Mouse (Mus musculus) right cerebral cortex, adult 18-20 months (tissue): Measurements from ENCODE around the gene Smyd3.
A peak's percentile ranks its signal among the peaks of the same experiment; 100 is the strongest.

Experiments
- DNase-seq: peaks from one replicate; pipeline ENCODE4 v3.0.0; 2022; ENCODE audit warnings: mixed read lengths

Gene Smyd3

GRCm38 (mm10) chr1:179107211-179107610 is 410.6 kb downstream of the Smyd3 start:
- DNase-seq: no peak

- no peak for DNase-seq
Measured at GRCm38 (mm10) chr1:179106702-179107145, 411.1 kb downstream of the Smyd3 start.

- no peak for DNase-seq
Measured at GRCm38 (mm10) chr1:179106103-179106701, 411.6 kb downstream of the Smyd3 start.

GRCm38 (mm10) chr1:179104447-179104846 is 413.4 kb downstream of the Smyd3 start:
- no peak for DNase-seq

GRCm38 (mm10) chr1:179096993-179097392 is 420.8 kb downstream of the Smyd3 start:
- no peak for DNase-seq

DNA sequence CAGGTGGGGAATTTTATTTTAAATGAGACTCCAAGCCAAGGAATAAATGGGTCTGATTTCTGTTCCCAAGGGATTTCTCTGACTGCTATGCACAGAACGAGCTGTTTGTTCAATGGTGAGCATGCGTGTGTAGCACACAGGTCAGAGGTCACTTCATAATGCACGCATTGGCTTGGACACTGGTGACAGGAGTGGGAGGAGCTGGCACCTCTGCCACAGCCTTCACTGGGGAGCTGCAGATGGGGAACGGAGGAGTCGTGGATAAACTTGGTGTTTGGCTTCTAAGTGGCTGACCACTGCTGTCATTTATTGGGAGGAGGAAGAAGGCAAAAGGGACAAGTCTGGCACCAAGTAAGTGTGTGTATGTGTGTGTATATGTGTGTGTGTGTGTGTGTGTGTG is 421.5 kb downstream of the Smyd3 start:
- no peak for DNase-seq

DNA sequence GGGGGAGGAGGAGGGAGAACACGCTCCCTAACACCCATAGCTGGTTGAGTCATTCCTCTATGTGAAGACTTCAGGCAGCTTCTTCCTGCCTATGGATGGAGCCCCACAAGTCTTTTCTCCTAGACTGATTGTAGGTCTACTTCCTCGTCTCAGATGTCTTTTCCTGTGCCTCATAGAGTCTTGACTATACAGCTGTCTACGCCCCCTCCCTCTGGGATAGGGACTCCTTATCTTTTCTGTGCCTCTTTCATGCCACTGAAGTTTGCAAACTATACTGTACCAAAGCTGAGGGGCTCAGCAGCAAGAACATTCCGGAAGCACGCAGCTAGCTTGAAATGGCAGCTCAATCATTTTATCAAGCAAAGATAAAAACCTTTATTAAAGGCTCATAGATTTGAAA is 428.7 kb downstream of the Smyd3 start:
- no peak for DNase-seq

DNA sequence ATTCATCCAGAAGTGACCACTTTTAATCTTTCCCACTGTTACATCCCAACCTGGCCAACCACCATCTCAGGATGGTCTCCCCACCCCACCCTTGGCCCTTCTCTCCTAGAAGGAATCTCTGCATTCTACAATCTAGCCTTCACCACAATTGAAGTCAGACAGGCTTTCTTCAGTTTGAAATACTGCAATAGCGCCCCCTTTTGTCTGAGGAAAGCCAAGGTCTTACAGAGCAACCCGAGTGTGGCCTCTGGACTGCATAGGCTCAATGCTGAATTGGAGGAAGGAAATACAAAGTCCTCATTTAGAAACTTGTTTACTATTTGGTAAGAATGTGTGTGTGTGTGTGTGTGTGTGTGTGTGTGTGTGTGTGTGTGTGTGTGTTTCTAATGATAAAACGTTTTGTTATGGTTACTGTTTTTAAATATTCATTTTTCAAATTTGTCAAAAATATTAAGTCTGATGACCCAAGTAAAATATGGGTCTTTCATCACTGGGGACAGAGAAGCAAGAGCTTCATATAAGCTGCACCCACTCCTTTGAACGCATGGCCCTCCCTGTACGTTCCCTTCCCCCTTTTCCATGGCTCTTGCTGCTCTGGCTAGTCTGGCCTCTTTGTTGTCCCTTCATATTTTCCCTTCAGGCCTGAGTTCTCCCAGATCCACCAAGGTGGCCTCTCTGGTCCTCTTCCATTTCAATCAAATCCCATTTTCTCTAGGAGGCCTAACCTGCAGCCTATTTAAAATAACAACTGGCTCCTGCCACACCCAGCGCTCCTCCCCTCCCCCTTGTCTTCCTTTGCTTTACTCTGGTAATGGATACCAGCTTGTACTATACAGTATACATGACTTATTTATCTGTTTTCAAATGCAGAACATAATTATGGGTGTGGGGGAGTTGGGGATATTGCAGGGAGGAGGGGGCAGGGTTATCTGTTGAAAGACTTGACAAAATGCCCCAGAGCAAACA is 430.5 kb downstream of the Smyd3 start:
- no peak for DNase-seq

DNA sequence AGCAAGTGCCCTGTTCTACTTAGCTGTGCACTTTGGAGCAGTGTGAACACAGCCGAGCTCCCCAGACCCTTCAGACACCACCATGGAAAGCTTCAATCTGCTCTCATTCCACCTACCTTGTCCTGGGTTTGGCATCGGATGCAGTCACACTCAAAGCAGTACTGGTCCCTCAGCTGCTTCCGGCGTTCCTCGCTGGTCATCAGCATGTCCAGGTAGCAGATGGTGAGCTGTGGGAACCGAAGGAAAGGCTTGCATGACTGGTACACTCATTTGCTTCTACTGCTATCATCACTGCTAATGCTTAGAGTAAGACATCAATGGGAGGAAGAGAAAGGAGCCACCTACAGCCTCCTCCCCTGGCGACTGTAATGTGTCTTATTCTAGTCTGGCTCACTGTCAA is 431.6 kb downstream of the Smyd3 start:
- no peak for DNase-seq

GRCm38 (mm10) chr1:179083098-179083497 is 434.7 kb downstream of the Smyd3 start:
- DNase-seq: no peak

DNA sequence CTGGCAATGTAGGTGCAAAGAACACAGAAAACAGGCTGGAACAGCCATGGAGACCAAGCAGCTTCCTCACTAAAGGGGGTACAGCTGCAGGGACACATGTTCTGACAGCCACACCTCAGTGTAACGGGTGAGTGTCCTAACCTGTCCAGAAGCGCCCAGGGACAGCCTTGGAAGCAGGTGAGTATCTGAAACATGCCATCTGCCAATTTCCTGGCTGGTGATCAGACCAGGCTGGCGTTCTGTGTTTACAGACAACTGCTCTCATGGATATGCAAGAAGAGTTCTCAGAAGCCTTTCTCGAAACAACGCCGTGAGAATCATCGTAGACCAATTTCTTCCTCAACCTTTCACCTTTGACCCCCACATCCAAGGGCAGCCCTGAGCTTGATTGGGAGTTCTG is 444.0 kb downstream of the Smyd3 start:
- no peak for DNase-seq

DNA sequence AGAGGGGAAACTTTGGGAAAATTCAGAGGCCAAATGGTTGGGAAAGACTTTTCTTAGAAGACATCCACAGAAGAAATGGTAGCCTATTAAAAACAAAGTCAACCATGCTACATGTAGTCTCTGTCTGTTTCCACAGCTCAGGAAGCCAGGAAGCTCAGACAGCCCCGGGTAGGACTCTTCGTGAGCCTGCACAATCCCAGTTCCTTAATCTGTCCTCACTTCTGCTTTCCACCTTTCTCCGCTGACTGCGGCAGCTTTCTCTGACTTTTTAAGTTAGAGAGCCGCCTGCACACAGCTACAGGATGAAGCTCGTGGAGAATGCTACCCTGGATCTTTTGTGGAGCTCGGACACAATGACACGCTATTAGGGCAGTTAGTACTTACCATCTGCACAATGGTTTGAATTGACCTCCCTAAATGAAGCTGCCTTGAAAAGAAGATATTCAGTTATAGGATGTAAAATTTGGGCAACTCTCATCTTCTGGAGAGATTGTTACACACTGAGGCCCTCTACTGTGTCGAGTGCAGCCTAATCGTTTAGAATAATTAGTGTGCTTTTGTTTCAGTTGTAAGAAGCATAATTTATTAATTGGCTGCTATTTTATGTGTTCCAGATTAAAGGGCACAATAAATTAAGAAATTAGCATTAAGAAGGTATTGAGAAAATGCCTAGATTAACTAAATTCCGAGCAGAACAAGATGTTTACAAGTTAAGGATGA is 444.7 kb downstream of the Smyd3 start:
- DNase-seq: no peak

- no peak for DNase-seq
Measured at GRCm38 (mm10) chr1:179072406-179072805, 445.4 kb downstream of the Smyd3 start.

GRCm38 (mm10) chr1:179068990-179069389 is 448.9 kb downstream of the Smyd3 start:
- no peak for DNase-seq

- DNase-seq: no peak
Measured at GRCm38 (mm10) chr1:179065294-179065601, 452.6 kb downstream of the Smyd3 start.

DNA sequence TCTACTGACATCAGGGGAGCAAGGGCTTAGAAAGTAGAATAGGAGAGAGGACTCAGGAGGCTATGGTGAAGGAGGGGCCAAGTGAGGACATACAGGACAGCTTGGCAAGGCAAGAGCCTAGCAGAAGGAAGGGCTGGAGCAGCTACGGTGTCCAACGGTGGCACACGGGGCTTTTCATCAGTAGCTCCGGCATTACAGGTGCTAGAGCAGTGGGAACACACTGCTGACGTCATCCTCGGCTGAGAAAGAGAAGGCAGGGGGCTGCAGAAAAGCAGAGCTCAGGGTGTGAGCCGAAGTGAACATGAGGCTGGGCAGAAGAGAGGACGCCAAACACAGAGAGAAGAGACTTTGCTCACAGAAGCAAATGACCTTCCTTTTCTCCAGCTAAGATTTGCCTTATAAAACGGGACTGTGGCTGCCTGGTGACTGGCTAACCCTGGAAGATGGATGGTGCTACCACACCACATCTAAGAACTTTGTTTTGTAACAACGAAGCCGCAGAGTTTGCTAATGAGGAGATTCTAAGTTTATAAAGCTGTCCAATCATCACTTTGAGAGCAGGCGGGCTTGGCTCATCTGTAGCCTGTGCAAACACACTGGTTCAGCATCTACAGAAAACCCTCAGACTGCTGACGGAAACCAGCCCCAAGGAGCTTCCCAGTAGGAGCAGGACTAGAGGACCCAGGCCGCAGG is 453.1 kb downstream of the Smyd3 start:
- DNase-seq: no peak

DNA sequence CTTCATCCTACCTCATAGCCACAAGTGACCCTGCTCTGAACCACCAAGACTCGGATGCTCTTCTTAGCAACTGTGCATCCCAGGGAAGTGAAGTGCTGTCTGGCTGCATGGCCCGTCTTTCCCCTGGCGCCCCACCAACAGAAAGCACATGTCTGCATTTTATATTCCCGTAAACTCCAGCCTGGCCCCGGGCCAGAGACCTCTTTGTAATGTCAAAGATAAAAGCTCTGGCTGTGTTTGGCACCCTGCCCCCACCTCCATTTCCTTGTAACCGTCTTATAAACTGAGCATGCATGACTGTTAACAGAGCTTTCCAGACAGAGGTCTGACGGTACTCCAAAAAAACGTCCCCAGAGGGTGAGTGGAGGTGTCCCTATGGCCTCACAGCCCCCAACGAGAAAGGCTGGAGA is 456.1 kb downstream of the Smyd3 start:
- no peak for DNase-seq

DNA sequence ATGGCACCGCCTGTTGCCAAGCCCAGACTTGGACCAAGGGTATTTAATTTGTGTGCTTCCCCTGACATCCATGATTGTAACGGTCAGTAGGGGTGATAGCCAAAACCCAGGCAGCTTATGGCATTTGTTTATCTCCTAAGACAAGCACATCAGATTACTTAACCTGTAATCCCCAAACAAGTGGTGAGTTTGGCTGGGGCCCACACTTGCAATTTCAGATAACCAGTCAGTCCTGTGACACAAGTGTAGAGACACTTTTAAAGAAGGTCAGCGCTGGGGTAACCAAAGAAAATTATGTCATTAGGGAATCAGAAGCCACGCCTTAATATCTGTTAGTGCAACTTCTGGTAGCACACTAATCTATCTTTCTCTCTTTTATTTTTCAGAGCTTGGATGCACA is 456.8 kb downstream of the Smyd3 start:
- no peak for DNase-seq

DNA sequence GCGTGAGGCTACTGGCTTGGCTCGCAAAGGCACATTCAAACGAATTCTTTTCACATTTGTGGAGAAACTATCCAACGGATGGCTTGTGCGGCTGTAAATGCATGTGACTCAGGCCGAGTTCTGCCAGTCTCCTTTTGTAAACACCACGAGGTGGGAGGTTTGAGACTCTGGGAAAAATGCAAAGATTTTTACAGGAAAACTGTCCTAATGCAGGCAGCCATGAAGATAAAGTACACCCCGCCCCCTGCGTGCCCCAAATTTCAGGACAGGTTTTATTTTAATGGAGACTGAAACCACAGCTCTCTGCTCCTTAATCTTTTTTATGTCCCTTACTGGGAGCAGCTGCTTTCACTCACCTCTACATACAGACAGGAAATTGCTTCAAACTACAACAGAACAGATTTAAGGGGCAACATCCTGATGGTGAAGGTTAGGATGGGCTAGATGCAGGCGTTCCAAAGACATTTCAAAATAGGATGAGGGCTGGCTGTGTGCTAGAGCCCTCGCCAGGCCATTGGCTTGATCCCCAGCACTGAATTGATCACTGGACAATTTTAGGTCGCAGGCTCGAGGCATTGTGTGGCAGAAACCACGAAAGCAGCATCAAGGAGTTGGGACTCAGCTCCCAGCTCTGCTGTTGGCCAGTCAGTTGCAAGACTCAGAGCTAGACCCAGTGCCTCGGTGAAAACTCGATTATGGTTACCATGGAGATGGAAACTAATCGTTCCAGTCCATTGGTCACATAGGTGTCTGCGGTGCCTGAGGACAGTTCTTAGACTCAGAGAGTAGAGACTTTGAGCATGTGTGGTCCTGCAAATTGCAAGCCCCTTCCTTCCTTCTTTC is 457.5 kb downstream of the Smyd3 start:
- peak; percentile 19 for DNase-seq

DNA sequence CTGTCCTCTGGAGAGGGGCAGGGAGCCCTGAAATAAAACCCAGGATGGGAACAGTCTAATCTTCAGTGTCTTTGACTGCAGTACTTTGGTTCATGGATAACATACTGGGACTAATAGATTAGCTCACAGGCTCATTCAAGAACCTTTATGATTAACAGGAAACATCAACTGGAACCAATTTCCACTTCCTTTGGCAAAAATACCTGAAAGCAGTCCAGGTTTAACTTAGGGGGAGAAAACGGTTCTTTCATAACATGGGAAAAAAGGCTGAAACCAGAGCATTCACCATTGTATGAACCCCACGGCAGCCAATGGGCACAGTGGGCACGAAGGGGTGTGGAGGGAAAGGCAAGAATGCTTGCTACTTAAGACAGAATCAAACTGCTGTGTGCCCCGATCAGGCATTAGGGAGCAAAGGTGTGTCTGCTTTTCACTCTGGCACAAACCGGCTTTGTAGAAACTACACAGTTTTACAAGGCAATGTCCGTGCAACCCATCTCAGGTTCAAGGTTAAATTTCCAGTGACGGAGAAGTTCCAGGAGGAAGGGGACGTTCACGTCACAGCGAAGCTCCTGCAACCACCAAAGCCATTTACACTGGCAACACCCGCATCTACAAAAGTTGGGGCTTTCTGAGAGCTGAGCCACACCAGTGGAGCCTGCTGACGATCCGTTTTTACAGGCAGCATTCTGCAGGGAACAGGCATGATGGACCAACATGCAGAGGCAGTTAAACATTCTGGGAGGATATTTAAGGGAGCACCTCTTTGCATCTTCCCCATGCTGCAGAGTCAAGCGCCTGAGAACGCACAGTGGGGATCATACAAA is 458.3 kb downstream of the Smyd3 start:
- no peak for DNase-seq

- DNase-seq: no peak
Measured at GRCm38 (mm10) chr1:179058675-179059074, 459.2 kb downstream of the Smyd3 start.
